Mouse (Mus musculus) kidney, postnatal 4 days (tissue): ENCODE results near the gene Ankrd40.

Experiments
- DNase-seq, 2 experiments: peaks; one replicate each; pipeline ENCODE4 v3.0.0; 2021; ENCODE audit warnings: mixed read lengths in 2 of 2

Gene Ankrd40

GRCm38 (mm10) chr11:94327693-94328643, at the start of gene Ankrd40:
Gene Ankrd40, plus strand, starts transcription at chr11:94328001.
- DNase-seq, result peak; percentile 92 to 96

- DNase-seq, result peak in 1 of 2 experiments; percentile 21
Observed at GRCm38 (mm10) chr11:94281199-94282181, 46.3 kb upstream of the Ankrd40 start, which contains the start of gene Gm21885. Gene Gm21885, plus strand, starts transcription at chr11:94281873.

- DNase-seq, result no peak
Observed at GRCm38 (mm10) chr11:94282291-94282690, 45.5 kb upstream of the Ankrd40 start.

- DNase-seq, result no peak
Observed at GRCm38 (mm10) chr11:94283536-94284099, 44.2 kb upstream of the Ankrd40 start.

- DNase-seq, result peak in 1 of 2 experiments; percentile 36
Observed at GRCm38 (mm10) chr11:94285886-94286574, 41.8 kb upstream of the Ankrd40 start.

- no peak for DNase-seq
Observed at GRCm38 (mm10) chr11:94287105-94287504, 40.7 kb upstream of the Ankrd40 start.

- no peak for DNase-seq
Observed at GRCm38 (mm10) chr11:94290062-94290740, 37.6 kb upstream of the Ankrd40 start.

- DNase-seq, result no peak
Observed at GRCm38 (mm10) chr11:94294996-94295845, 32.6 kb upstream of the Ankrd40 start.

- DNase-seq, result no peak
Observed at GRCm38 (mm10) chr11:94312733-94313132, 15.1 kb upstream of the Ankrd40 start.

GRCm38 (mm10) chr11:94314098-94314652, 13.6 kb upstream of the Ankrd40 start:
- DNase-seq, result no peak

GRCm38 (mm10) chr11:94315308-94315707, 12.5 kb upstream of the Ankrd40 start:
- DNase-seq, result no peak

GRCm38 (mm10) chr11:94316528-94316927, 11.3 kb upstream of the Ankrd40 start:
- DNase-seq, result no peak

- no peak for DNase-seq
Observed at GRCm38 (mm10) chr11:94317014-94317413, 10.8 kb upstream of the Ankrd40 start.

GRCm38 (mm10) chr11:94317515-94317914, 10.3 kb upstream of the Ankrd40 start:
- no peak for DNase-seq

- DNase-seq, result no peak
Observed at GRCm38 (mm10) chr11:94318056-94318455, 9.7 kb upstream of the Ankrd40 start.

GRCm38 (mm10) chr11:94320969-94321930, 6.6 kb upstream of the Ankrd40 start:
- DNase-seq, result peak in 1 of 2 experiments; percentile 71

- DNase-seq, result peak; percentile 96 to 97
Observed at GRCm38 (mm10) chr11:94321931-94322400, 5.8 kb upstream of the Ankrd40 start, which contains the start of gene Luc7l3. Gene Luc7l3, minus strand, starts transcription at chr11:94321988.

- peak in 1 of 2 experiments; percentile 28 for DNase-seq
Observed at GRCm38 (mm10) chr11:94322636-94323035, 5.2 kb upstream of the Ankrd40 start.
